Mouse (Mus musculus): ENCODE measurements at regions not wholly inside any gene's neighbourhood (a gene's known extent, or its start where the extent isn't known, plus 50 kb on each side); places are given as distances from the start of the nearest gene placed in this dataset.

- DNase-seq = no peak
Observed at GRCm38 (mm10) chr9:34143131-34143795, 342.4 kb upstream of the Kirrel3 start.

GRCm38 (mm10) chr9:34155240-34156019 is 330.3 kb upstream of the Kirrel3 start:
- no peak for DNase-seq

- no peak for DNase-seq
Observed at GRCm38 (mm10) chr9:34156581-34156980, 329.1 kb upstream of the Kirrel3 start.

- DNase-seq = no peak
Observed at GRCm38 (mm10) chr9:34161119-34161518, 324.6 kb upstream of the Kirrel3 start.

GRCm38 (mm10) chr9:34186314-34186713 is 299.4 kb upstream of the Kirrel3 start:
- DNase-seq = no peak

- DNase-seq = no peak
Observed at GRCm38 (mm10) chr9:34192542-34192941, 293.2 kb upstream of the Kirrel3 start.

- DNase-seq = no peak
Observed at GRCm38 (mm10) chr9:34202122-34202941, 283.4 kb upstream of the Kirrel3 start.

- DNase-seq = no peak
Observed at GRCm38 (mm10) chr9:34202942-34203551, 282.6 kb upstream of the Kirrel3 start.

- no peak for DNase-seq
Observed at GRCm38 (mm10) chr9:34203624-34204365, 281.9 kb upstream of the Kirrel3 start.

GRCm38 (mm10) chr9:34204479-34204878 is 281.2 kb upstream of the Kirrel3 start:
- no peak for DNase-seq

- DNase-seq = no peak
Observed at GRCm38 (mm10) chr9:34231561-34231960, 254.1 kb upstream of the Kirrel3 start.

GRCm38 (mm10) chr9:34234734-34235133 is 251.0 kb upstream of the Kirrel3 start:
- no peak for DNase-seq

- DNase-seq = no peak
Observed at GRCm38 (mm10) chr9:34239531-34239930, 246.2 kb upstream of the Kirrel3 start.

- no peak for DNase-seq
Observed at GRCm38 (mm10) chr9:34243674-34244073, 242.0 kb upstream of the Kirrel3 start.

GRCm38 (mm10) chr9:34244576-34244975 is 241.1 kb upstream of the Kirrel3 start:
- DNase-seq = no peak

GRCm38 (mm10) chr9:34252796-34253195 is 232.9 kb upstream of the Kirrel3 start:
- no peak for DNase-seq

GRCm38 (mm10) chr9:34258492-34258891 is 227.2 kb upstream of the Kirrel3 start:
- DNase-seq = peak in 1 of 2 experiments; percentile 2

GRCm38 (mm10) chr9:34278068-34278467 is 207.6 kb upstream of the Kirrel3 start:
- DNase-seq = no peak

- no peak for DNase-seq
Observed at GRCm38 (mm10) chr9:34279386-34279785, 206.3 kb upstream of the Kirrel3 start.

GRCm38 (mm10) chr9:34279906-34280305 is 205.8 kb upstream of the Kirrel3 start:
- peak in 1 of 2 experiments; percentile 5 for DNase-seq

GRCm38 (mm10) chr9:34280311-34281208 is 205.1 kb upstream of the Kirrel3 start:
- no peak for DNase-seq
